Mouse (Mus musculus) kidney, adult 2 months (tissue): ENCODE measurements around the gene Mgat4e.
A peak's percentile ranks its signal among the peaks of the same experiment; 100 is the strongest.

Experiments used
- CTCF ChIP-seq: fragments of 200-500 bp; conservative IDR thresholded peaks from 2 replicates; pipeline ENCODE4 v1.5.1; 2011; ENCODE audit warnings: low read depth, mild to moderate bottlenecking, control low read depth, low read length, moderate library complexity, mixed read lengths; ENCODE audit not compliant: insufficient read depth, insufficient read length
- POLR2A ChIP-seq: fragments of 200-500 bp; IDR thresholded peaks from one replicate; pipeline ENCODE4 v1.6.1; 2011; ENCODE audit warnings: low read depth, low read length, control low read depth

DNA sequence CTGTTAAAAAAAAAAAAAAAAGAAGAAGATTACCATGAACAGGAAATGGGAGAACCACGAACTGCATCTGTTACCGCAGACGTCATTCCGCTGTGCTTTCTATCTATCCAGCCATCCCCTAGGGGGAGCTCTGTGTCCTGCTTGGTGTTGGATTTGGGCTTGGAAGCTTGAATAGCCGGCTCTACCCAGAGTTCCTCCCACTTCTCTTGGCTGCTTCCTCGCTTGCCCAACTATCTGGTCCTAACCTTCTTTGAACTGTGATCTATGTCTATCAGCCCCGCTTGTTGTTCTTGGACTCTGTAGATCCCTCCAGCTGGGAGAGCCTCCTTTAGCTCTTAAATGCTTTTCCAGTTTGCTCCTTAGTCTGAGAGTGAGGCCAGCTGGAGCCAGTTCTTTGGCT, 30.8 kb downstream of the Mgat4e start:
- peak; percentile 95 for TF ChIP-seq CTCF
- no peak for TF ChIP-seq POLR2A
